Mouse (Mus musculus) ovary, adult 18-20 months (tissue): ENCODE results near the gene Gm40193.
A peak's percentile ranks its signal among the peaks of the same experiment; 100 is the strongest.
"Not testable (repeated sequence)": the region's sequence is repeated elsewhere in the genome, so short reads cannot be mapped to it uniquely, and the experiment has no call there.

ENCODE experiments used
- DNase-seq: peaks from one replicate; pipeline ENCODE4 v3.0.0; 2022; ENCODE audit warnings: low spot score, mixed read lengths

Gm40193 gene

DNA sequence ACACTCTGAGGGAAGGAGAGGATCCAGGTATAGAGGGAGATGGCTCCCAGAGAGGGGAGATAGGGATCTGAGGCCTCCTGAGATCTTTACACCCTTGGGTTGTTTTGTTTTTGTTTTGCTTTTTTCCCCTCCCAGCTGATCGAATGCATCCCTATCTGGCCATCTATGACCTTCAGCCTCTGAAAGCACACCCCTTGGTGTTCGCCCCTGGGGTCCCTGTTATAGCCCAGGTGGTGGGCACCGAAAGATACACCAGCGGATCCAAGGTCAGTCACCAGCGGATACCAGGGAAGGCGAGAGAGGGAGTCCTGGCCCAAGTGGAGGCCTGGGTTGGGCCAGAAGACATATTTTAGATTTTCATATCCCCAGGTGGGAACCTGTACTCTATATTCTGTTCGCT, 8.2 kb upstream of the Gm40193 start:
- no peak for DNase-seq

DNA sequence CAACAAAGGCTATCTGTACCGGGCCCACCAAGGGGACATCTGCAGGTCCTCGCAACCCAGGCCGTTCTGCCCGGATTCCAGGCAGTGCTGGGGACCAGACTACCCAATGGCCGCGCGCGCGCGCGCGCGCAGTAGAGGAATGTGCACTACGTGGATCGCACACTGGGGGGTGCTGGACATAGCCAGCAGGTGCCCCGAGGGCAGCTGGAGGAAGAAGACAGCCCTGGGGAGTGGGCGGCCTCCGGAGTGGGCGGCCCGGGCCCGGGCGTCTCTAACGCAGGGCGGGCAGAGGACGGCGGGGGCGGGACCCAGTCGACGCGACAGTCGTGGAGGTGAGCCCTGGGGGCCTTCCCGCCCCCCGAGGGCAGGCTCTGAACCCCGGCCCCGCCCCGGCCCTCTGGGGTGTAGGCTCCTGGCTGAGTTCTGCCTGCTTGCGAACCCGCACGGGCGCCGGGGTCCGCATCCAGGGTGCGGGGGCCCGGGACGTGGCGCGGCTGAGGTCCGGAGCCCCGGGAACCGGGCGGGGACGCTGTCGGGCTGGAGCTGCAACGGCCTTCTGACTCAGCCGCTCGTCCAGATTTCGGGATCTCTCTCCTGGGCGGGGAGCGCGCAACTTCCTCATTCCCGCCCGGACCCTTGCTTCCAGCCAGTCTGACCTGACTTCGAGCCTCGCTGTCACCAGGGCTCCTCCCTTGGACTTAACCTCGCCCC, 7.3 kb upstream of the Gm40193 start, which contains the start of gene Pld2:
TSS of gene Pld2 (plus strand) at position 188 of the 711 bp plus-strand sequence.
- peak; percentile 91 for DNase-seq

DNA sequence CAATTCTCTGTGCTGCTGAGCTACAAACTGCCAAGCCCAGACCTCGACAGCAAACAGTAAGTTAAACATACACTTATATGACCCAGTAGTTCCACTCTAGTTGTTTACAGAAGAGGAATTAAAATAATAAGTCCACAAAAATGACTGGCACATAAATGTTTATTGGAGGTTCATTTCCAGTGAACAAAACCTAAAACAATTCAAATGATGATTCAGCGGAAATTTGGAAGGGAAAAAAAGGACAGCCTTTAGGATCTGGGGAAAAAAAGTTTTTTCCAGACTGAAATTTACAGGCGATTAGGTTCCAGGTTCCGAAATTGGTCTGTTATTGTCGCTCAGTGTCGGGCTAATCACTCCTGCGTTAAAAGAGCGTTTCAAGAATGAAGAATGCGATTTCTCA, 6.7 kb upstream of the Gm40193 start:
- no peak for DNase-seq

DNA sequence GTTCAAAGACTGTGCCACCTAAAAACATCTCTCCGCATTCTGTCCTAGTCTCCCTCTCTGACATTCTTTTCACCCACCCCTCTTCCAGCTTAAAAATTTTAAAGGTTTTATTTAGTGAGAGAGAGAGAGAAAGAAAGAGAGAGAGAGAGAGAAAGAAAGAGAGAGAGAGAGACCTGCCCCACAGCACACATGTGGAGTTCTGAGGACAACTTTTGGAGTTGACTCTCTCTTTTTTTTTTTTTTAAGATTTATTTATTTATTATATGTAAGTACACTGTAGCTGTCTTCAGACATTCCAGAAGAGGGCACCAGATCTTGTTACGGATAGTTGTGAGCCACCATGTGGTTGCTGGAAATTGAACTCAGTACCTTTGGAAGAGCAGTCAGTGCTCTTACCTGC, 1.7 kb downstream of the Gm40193 start:
- not testable (repeated sequence) for DNase-seq

DNA sequence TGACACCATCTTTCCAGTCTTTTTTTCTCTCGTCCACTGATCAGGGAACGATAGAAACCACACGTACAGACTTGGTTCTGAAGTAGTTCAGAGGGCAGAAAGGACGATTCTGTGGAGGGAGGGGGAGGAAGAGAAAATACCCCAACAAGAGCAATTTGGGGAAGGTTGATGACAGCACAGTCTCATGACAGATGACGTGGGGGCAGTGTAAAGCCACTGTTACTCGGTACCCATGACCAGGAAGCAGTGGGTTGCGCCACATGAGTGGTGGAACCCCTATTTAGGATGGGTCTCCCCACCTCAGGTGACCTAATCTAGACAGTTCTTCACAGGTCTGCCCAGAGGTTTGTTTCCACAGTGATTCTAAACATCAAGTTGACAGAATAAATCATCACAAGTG, 4.1 kb downstream of the Gm40193 start:
- DNase-seq, result no peak

DNA sequence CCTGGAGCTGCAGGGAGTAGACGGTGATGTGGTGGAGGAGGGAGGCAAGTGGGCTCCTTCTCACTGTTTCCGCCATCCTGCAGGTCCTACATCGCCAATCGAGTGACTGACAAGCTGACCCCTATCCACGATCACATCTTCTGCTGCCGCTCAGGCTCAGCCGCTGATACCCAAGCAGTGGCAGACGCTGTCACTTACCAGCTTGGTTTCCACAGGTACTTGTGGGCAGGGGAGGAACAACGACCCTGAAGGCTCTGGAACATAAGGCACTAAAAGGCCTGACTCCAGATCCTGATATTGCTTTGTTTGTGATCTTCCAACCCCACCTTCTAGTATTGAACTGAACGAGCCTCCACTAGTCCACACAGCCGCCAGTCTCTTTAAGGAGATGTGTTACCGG, 6.5 kb downstream of the Gm40193 start:
- DNase-seq, result no peak

DNA sequence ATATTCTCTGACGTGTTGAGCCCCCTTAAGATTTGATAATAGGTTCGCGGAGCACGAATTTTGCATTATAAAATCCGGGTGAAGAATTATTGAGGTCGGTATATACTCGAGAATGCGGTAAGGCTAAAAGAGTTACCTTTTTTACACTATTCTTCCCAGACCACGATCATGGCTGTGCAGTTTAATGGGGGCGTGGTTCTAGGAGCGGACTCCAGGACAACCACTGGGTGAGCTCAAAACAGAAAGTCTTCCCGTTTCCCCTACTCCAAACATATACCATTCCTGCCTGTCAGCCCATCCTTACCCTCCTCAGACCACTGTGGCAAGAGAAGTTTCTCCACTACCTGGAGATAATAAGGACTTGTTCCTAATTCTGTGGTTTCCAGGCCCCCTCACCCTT, 7.0 kb downstream of the Gm40193 start:
- DNase-seq, result no peak

DNA sequence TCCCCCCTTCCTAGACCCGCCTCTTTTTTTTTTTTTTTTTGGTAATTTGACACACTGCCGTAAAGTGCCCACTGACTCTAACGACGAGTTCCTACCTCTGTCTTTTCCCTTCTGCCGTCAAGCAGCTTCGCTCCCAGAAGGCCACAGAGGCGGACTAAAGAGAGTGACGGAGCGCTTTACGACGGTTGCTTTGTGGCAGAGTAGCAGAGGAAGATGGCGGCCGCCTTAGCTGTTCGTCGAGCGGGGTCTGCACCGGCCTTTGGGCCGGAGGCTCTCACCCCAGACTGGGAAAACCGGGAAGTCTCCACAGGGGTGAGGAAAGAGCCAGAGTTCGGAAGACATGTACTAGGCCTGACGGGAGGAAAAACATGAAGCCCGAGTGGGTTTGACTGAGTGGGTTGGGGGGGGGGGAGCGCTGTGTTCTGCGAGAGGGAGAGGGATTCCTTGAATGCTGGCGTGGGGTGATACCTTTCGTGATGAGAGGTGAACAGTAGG, 7.5 kb downstream of the Gm40193 start, which contains the start of gene Psmb6:
TSS of gene Psmb6 (plus strand) at position 184 of the 495 bp plus-strand sequence.
- DNase-seq, result peak; percentile 93

DNA sequence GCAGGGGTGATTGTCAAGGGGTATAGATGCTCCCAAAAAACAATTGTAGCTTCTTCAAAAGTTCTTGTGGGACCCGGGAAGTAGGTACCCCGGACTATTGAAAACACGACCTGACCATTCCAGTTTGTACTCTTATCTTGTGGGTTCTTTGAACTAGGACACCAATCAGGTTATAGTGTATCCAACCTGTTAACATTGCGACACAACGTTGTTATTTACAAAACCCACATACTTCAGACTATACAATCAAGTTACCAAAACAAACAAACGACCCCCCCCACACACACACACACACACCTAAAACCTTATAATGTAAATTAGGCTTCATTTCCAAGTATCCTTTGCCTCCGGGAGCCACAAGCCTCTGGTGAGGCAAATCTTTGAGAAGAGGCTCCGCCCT, 8.0 kb downstream of the Gm40193 start:
- no peak for DNase-seq

DNA sequence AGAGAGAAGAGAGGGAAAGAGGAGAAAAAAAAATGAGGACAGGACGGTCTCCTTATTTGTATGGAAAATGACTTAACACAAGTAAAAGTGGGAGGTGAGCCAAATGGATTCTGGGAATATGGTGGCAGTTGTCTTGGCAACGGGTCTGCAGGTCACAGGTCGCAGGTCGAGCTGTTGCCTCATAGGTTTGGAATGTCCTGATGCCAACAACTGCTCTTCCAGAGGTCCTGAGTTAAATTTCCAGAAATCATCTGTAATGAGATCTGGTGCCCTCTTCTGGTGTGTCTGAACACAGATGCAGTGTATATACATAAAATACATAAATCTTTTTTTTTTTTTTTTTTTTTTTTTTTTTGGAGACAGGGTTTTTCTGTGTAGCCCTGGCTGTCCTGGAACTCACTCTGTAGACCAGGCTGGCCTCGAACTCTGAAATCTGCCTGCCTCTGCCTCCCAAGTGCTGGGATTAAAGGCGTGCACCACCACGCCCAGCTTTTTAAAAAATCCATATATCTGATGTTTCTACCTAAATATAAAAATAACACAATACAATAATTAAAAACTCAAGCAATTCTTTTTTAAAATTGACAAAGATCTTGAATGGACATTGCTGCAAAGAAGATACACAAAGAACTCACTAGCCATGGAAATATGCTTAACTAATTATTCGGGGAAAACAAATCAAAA, 9.3 kb downstream of the Gm40193 start:
- DNase-seq, result not testable (repeated sequence)

DNA sequence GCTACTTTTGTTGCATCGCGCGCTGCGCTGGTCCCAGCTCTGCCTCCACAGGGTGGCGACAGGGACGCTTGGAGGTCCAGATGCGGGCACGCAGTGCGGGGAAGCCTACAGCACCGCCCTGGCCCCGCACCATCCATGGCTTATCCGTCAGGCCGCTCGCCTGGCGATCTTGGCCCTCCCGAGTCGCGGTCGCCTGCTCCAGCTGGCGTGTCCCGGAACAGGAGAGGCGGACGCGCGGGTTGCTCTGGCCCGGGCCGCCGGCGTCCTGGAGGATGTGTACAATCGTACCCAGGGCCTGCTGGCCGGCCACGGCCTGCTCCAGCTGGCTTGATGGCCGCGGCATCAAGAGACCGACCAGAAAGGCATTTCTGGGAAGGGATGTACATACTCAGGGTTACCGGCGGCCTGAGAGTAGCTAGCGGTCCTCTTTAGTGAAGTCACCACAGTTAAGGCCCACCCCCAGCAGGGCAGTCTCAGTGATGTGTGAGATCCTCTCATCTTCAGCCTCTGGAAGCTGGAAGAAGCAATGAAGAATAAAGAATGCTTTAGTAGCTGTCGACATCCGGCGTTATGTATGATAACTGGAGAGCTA, 12.5 kb downstream of the Gm40193 start:
- no peak for DNase-seq

DNA sequence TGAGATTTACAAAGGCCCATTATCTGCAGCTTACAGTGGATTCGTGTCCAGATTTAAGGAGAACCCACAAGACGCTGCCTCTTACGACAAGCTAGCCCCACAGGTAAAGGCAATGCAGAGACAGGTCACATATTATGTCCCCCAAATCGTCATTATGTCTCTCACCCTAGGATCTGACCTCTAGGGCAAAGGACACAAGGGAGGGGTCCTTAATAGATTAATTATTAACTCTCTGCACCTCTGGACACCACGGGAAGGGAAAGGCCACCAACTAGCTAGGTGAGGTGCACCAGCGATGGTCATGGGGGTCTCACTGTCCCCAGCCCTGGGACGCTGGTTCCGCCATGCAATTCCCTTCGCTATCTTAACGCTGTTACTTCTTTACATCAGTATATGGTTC, 13.8 kb downstream of the Gm40193 start, which contains the start of gene Gltpd2:
TSS of gene Gltpd2 (plus strand) at position 274 of the 400 bp plus-strand sequence.
- DNase-seq, result no peak

DNA sequence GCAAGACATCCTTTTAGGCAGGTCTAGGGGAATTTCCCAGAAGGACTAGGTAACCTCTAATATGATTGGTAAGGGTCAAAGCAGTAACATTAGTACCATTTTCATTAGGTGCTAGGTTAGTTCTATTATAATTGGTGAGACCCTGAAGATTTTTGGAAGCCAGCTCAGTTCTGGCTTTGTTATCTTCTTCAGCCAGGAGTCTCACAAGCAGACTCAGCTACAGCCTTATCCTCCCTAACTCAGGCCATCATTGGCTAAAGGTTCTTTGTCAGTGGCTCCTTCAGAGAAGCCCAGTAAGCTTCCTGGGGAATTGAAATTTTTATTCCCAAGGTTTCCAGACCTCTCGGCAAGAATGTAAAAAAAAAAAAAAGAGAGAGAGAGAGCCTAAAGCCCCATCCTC, 14.3 kb downstream of the Gm40193 start:
- no peak for DNase-seq

DNA sequence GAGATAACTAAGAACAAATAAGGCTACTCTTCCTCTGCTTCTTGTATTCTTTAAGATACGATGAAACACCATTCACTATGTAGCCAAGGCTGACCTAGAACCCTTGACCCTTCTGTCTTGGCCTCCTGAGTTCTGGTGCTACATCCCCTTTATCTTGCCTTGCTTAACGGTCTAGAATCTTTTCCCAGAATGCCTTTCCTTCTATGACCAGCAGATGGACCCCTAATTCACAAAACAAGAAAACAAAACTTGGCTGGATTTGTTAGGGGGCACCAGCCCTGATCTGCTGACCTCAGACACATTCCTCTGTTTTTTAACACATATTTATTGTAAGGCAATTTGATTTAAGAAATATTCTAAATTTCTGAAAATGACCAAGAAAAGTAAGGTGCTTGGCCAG, 16.4 kb downstream of the Gm40193 start:
- no peak for DNase-seq

DNA sequence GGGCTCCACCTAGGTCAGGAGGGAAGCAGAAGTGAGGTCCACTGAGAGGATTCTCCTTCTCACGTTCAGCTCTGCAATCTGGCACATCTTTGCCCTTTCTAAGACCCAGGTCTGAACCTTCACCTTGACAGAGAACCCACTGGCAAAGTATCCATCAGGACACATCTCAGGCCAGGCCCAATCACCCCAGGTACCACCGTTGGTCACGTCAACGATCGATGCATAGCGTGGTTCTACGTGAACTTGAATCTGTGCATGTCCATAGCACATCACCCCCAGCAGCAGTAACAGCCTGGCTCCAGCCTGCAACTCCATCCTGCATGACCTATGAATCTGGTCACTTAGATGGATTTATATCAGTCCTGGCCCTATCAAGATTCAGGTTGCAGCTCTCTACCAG, 18.5 kb downstream of the Gm40193 start, which contains the start of gene Vmo1:
TSS of gene Vmo1 (minus strand) at position 329 of the 400 bp plus-strand sequence.
- no peak for DNase-seq

DNA sequence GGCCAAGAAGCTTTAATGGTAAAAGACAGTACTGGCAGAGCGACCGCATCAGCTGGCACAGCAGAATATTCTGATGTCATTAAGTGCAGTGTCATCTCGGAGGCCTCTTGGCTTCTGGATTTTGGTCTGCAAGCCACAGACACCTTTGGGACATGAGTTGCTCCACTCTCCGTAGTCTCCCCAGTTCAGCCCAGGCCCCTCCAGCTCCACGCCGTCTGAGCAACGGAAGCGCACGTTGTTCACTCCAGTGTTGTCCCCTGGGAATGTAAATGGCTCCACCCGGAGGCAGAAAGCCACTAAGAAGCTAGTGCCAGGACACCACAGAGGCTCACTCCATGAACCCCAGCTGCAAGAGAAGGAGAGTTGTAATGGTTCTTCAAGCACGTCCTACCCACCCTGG, 19.2 kb downstream of the Gm40193 start:
- no peak for DNase-seq

DNA sequence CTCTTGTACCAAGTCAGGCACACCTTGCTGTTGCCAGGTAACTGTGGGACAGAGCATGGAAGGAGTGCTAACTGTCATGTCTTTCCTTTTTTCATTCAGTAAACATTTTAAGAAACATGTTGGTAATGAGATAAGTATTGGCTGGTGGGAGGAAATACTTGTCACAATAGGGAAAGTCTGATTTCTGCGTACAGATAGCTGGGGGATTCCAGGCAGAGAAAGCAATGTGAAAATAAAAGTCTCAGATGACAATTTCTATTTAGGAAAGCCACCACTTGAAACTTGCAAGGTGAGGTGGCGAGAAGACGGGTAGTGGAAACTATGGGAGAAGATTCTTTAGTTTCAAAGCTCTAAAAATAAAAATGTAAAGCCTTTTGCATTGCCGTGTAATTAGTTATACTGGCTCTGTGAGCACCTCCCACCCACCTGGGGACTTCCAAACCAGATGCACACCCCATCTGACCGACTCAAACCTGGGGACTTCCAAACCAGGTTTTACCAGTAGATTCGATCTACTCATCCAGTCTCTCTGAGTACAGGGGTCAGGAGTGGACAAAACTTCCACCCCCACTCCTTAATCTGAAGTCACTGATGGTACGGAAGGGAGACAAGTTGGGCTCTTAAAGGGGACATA, 19.9 kb downstream of the Gm40193 start:
- no peak for DNase-seq

DNA sequence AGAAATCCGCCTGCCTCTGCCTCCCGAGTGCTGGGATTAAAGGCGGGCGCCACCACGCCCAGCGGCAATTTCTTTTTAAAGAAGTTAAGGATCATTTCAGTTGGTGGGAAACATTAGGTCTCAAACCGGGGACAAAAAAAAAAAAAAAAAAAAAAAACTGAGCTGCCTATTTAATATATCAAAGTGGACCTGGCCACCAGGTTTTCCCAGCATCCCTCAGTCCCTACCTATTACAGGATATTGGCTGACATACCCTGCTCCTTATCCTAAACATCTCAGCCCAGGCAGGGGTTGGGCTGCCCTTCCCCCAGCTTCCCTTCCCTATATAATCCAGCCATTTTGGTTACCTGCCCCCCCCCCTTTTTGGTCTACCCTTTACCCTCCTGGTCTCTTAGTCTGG, 20.9 kb downstream of the Gm40193 start:
- DNase-seq, result no peak

DNA sequence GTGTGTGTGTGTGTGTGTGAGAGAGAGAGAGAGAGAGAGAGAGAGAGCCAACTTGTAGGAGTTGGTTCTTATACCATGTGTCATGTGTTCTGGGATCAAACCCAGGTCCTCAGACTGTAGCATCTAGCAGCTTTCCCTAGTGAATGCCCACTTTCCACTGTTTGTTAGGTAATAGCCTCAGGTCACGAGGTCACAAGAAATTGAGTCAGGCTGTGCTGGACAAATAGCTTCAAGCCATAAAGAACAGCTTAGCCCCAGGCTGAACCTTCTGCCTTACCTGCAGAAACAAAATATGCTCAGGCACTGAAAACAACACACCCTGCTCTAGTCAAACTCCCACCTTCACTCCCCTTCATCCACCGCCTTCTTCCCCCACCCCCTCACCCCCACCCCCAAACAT, 21.5 kb downstream of the Gm40193 start:
- no peak for DNase-seq

DNA sequence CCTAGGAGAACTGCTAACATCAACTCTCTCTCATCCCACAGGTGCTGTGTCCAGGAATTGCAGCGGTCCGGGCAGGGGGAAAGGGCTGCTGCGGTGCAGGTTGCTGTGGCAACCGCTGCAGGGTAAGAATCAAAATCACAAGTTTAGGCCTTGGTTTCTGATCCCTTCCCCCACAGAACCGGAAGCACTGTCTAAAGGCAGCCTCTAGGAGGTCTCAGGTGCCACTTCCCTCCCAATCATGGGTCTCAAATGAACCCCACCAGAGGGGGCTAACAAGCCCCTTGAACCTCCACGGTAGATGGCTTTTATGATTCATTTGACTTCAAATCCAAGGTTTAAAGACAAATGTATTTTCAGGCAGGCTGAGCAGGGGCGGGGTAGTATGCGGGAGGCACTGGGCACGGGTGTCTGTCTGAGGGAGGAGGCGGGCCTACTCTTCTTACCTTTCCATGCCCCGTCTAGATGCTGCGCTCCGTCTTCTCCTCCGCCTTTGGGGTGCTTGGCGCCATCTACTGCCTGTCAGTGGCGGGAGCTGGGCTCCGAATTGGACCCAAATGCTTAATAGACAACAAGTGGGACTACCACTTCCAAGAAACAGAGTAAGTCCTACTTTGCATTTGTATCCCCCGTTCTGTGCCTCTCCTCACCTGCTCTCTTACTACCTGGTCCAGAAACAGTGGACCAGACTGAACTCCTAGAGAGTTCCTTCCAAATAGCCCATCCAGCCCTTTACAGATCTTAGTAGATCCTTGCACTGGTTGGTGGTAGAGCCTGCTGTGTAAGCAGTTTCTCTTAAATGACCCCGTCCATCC, 22.8 kb downstream of the Gm40193 start:
- no peak for DNase-seq

DNA sequence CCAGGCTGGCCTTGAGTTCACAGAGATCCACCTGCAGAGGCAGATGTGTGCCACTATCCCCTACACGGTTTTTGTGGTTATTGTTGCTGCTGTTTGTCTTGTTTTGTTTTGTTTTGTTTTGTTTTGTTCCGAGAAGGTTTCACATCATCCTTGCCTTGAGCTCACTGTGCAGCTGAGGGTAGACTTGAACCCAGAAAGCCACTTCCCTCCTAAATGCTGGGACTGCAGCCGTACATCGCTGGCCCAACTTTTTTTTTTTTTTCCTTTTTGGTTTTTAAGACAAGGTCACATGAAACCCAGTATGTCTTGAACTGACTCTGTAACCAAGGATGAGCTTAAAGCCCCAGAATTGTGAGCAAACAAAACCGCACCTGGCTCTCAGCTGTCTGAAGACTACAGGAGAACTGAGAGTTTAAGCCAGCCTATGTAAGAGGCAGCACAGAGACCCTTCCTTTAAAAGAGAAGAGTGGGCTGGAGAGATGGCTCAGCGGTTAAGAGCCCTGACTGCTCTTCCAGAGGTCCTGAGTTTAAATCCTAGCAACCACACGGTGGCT, 25.7 kb downstream of the Gm40193 start:
- DNase-seq, result no peak
